In the genomic region with DNA sequence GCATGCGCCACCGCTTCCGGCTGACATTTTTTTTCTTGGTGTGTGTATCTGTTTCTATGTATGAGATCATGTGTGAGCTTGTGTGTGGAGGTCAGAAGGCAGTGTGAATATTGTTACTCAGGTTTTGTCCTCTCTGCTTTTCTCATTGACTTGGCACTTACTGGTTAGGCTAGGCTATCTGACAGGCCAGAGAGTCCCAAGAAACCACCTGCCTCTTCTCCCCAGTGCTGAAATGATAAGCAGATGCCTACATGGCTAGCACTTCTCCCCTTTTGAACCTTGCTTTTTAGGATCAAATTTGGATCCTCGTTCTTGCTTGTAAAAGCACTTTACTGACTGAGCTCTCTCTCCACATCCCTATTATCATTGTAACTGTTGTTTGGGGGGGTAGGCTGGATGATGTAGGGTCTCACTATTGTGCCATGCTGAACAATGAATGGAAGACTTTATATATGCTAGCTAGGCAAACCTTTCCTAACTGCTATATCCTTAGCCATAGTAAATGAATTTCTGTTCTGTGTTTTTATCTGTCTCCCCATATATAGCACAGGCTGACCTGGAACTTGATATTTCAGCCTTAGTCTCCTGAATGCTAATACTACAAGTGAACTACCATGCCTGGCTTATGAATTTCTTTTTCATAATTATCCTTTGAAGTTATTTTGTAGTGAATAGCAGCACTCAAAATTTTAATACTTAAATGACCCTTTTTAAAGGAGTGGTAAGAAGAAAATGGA, we compare ENCODE assay signal across 32 mouse cellular contexts. TPM values are rescaled to one million over a fixed set of nuclear protein-coding genes. Genes with fewer than 3 reads are reported as not detected.
DNase-seq lines count a peak whose midpoint lies in the region; ATAC-seq and TF ChIP-seq lines count a peak whose summit lies in the region.
"Had no signal": no experiment of that assay in that cellular context is flagged by ENCODE, and none has a peak within 500 bp of the region (broad histone marks: within the 10 kb centered on the region; RNA-seq: fewer than 3 reads in every experiment).

No protein-coding gene starts in this region.

- peak; percentile 4 to 29 for DNase-seq in spleen, postnatal 36 days (ENCODE audit: low spot score in 2 of 2)
- DNase-seq in spleen, adult 18-20 months, result no peak
- peak; percentile 45 to 55 (median 46) for DNase-seq in liver, embryonic 14.5 days (ENCODE audit: low read depth in 3 of 3, low spot score in 3 of 3)
- no peak for DNase-seq in kidney, adult 9 months
- no peak for DNase-seq in layer of hippocampus, adult 18-20 months (ENCODE audit: low spot score in 2 of 2)
- DNase-seq in cerebellum, postnatal 10 days, result no peak
- DNase-seq: adrenal gland, postnatal 25 days; cerebellum, adult 9-10 months; kidney, postnatal 14 days; lung, adult 2 months; lung, postnatal 10 days; right cerebral cortex, postnatal 25 days; thymus, adult 18-20 months; thymus, postnatal 25 days had no signal

- no peaks in the 10 kb centered on the region for H3K9me3 ChIP-seq in liver, embryonic 14.5 days (ENCODE audit: control insufficient read depth, low read length)
- H3K9me3 ChIP-seq: embryonic facial prominence, embryonic 10.5 days; embryonic facial prominence, embryonic 15.5 days; forebrain, embryonic 10.5 days; forebrain, embryonic 15.5 days; G1E; heart, embryonic 10.5 days; heart, embryonic 15.5 days; limb, embryonic 13.5 days; midbrain, embryonic 10.5 days; midbrain, embryonic 15.5 days; neural tube, embryonic 15.5 days had no signal

- TF ChIP-seq EP300 in liver, embryonic 14.5 days (IDR thresholded peaks at IDR 0.05; ENCODE audit: low read depth), result peak; percentile 78

- no peak overlapping the region for H3K4me3 ChIP-seq in liver, embryonic 14.5 days (ENCODE audit: insufficient read depth in 1 of 2, low read depth in 2 of 2, low read length in 2 of 2)
- H3K4me3 ChIP-seq: embryonic facial prominence, embryonic 10.5 days; embryonic facial prominence, embryonic 15.5 days; forebrain, embryonic 10.5 days; forebrain, embryonic 15.5 days; heart, embryonic 10.5 days; heart, embryonic 15.5 days; left cerebral cortex, adult 2 months; limb, embryonic 13.5 days; midbrain, embryonic 10.5 days; midbrain, embryonic 15.5 days; neural tube, embryonic 15.5 days had no signal

- H3K27me3 ChIP-seq in liver, embryonic 14.5 days (ENCODE audit: control insufficient read depth, insufficient read depth, low read length), result no peaks in the 10 kb centered on the region
- H3K27me3 ChIP-seq: embryonic facial prominence, embryonic 15.5 days; forebrain, embryonic 15.5 days; heart, embryonic 15.5 days; limb, embryonic 13.5 days; midbrain, embryonic 15.5 days; neural tube, embryonic 15.5 days had no signal

- H3K4me2 ChIP-seq in liver, embryonic 14.5 days (ENCODE audit: low read depth), result peak overlapping the region; percentile 54
- H3K4me2 ChIP-seq: embryonic facial prominence, embryonic 15.5 days; forebrain, embryonic 15.5 days; heart, embryonic 15.5 days; limb, embryonic 13.5 days; midbrain, embryonic 15.5 days; neural tube, embryonic 15.5 days had no signal

- peaks cover 18 to 22% of the 10 kb centered on the region in 2 experiments for H3K4me1 ChIP-seq in liver, embryonic 14.5 days (replicated peaks; ENCODE audit: control insufficient read depth in 2 of 2, insufficient read depth in 2 of 2, low read length in 1 of 2)
- H3K4me1 ChIP-seq: embryonic facial prominence, embryonic 10.5 days; embryonic facial prominence, embryonic 15.5 days; forebrain, embryonic 10.5 days; heart, embryonic 10.5 days; limb, embryonic 13.5 days; midbrain, embryonic 10.5 days; midbrain, embryonic 15.5 days had no signal

- H3K27ac ChIP-seq in liver, embryonic 14.5 days, result peak overlapping the region; percentile 62
- H3K27ac ChIP-seq: embryonic facial prominence, embryonic 10.5 days; embryonic facial prominence, embryonic 15.5 days; forebrain, embryonic 10.5 days; forebrain, embryonic 15.5 days; heart, embryonic 10.5 days; heart, embryonic 15.5 days; hindbrain, postnatal 0 days; left cerebral cortex, adult 2 months; limb, embryonic 13.5 days; macrophage; midbrain, embryonic 10.5 days; midbrain, embryonic 15.5 days; neural tube, embryonic 15.5 days; stomach, postnatal 0 days had no signal

- peak; percentile 94 for ATAC-seq in erythroid progenitor cell, adult 5-6 weeks (replicated peaks; ENCODE audit: low FRiP score, poor library complexity, severe bottlenecking)
- peak; percentile 87 for ATAC-seq in liver, embryonic 14.5 days (ENCODE audit: insufficient read depth)
- ATAC-seq in megakaryocyte-erythroid progenitor cell, adult 5-6 weeks (replicated peaks; ENCODE audit: low FRiP score, low TSS enrichment, poor library complexity, severe bottlenecking), result peak; percentile 98
- ATAC-seq: forebrain, embryonic 15.5 days; hindbrain, postnatal 0 days; intestine, embryonic 16.5 days; midbrain, embryonic 15.5 days had no signal

- WGBS in liver, embryonic 14.5 days (ENCODE audit: insufficient replicate concordance), result 67% methylated on average over 4 of the region's 4 CpGs

- TF ChIP-seq CTCF in liver, embryonic 14.5 days (IDR thresholded peaks at IDR 0.05; ENCODE audit: low read depth), result no peak

- H3K36me3 ChIP-seq in liver, embryonic 14.5 days (replicated peaks; ENCODE audit: control insufficient read depth, insufficient read depth, low read depth), result no peaks in the 10 kb centered on the region
- H3K36me3 ChIP-seq: embryonic facial prominence, embryonic 15.5 days; forebrain, embryonic 15.5 days; heart, embryonic 15.5 days; limb, embryonic 13.5 days; midbrain, embryonic 15.5 days; neural tube, embryonic 15.5 days had no signal

- peak overlapping the region; percentile 47 for H3K9ac ChIP-seq in liver, embryonic 14.5 days (replicated peaks)
- H3K9ac ChIP-seq: embryonic facial prominence, embryonic 15.5 days; forebrain, embryonic 15.5 days; heart, embryonic 15.5 days; limb, embryonic 13.5 days; midbrain, embryonic 15.5 days; neural tube, embryonic 15.5 days had no signal

RNA-seq across cellular contexts. Expression of a gene that starts 8.2 kb away (rescaled TPM):
- 18.9 and 23.8 TPM in 2 replicates for total RNA-seq in erythroid progenitor cell, adult 5-6 weeks (2015; ENCODE audit: low replicate concordance)
- 8.5 and 19.1 TPM in 2 replicates for total RNA-seq in erythroid progenitor cell, adult 5-6 weeks (2017; ENCODE audit: low replicate concordance)
- 15.1 and 21.5 TPM in 2 replicates for polyA plus RNA-seq in liver, embryonic 14.5 days (2012; rRNA removed)
- polyA plus RNA-seq in liver, embryonic 14.5 days (2014; fragmentation: Nextera tagmentation; extraction: Ambion mirVana), result 47.2 and 50.8 TPM in 2 replicates
- 50.3 and 57.1 TPM in 2 replicates for total RNA-seq in megakaryocyte-erythroid progenitor cell, adult 5-6 weeks (2014; fragmentation: Nextera tagmentation)
- total RNA-seq in megakaryocyte-erythroid progenitor cell, adult 5-6 weeks (2017), result 93.1 and 138 TPM in 2 replicates
- 10 to 100 TPM; 70.4 to 74.7 TPM for total RNA-seq in layer of hippocampus, adult 18-20 months (2021)

RNA-seq across cellular contexts. Expression of a gene that starts 9.1 kb away (rescaled TPM):
- total RNA-seq in erythroid progenitor cell, adult 5-6 weeks (2015; ENCODE audit: low replicate concordance), result 93.0 and 120 TPM in 2 replicates
- 115 and 117 TPM in 2 replicates for total RNA-seq in erythroid progenitor cell, adult 5-6 weeks (2017; ENCODE audit: low replicate concordance)
- 17.0 and 24.3 TPM in 2 replicates for polyA plus RNA-seq in liver, embryonic 14.5 days (2012; rRNA removed)
- polyA plus RNA-seq in liver, embryonic 14.5 days (2014; fragmentation: Nextera tagmentation; extraction: Ambion mirVana), result 39.8 and 43.9 TPM in 2 replicates
- total RNA-seq in megakaryocyte-erythroid progenitor cell, adult 5-6 weeks (2014; fragmentation: Nextera tagmentation), result 35.0 and 46.8 TPM in 2 replicates
- 50.5 and 53.1 TPM in 2 replicates for total RNA-seq in megakaryocyte-erythroid progenitor cell, adult 5-6 weeks (2017)
- total RNA-seq in layer of hippocampus, adult 18-20 months (2021), result 100 to 1,000 TPM; 373 to 390 TPM

RNA-seq across cellular contexts. Expression of a gene that starts 45.9 kb away (rescaled TPM):
- total RNA-seq in erythroid progenitor cell, adult 5-6 weeks (2015; ENCODE audit: low replicate concordance), result not detected in 2 replicates
- 0.77 TPM in 1 of 2 replicates, not detected in the other for total RNA-seq in erythroid progenitor cell, adult 5-6 weeks (2017; ENCODE audit: low replicate concordance)
- 0.29 and 0.42 TPM in 2 replicates for polyA plus RNA-seq in liver, embryonic 14.5 days (2012; rRNA removed)
- 0.24 and 0.43 TPM in 2 replicates for polyA plus RNA-seq in liver, embryonic 14.5 days (2014; fragmentation: Nextera tagmentation; extraction: Ambion mirVana)
- not detected in 2 replicates for total RNA-seq in megakaryocyte-erythroid progenitor cell, adult 5-6 weeks (2014; fragmentation: Nextera tagmentation)
- 0.05 TPM in 1 of 2 replicates, not detected in the other for total RNA-seq in megakaryocyte-erythroid progenitor cell, adult 5-6 weeks (2017)
- 100 to 1,000 TPM; 285 to 292 TPM for total RNA-seq in layer of hippocampus, adult 18-20 months (2021)
- total RNA-seq: G1E had no signal
- polyA plus RNA-seq: G1E, macrophage had no signal

Comparison
In these comparisons a context has a peak if more than half of its experiments do, and no peak if none do; other contexts are left out.
1. DNase-seq: peak in spleen, postnatal 36 days (2 of 2) and liver, embryonic 14.5 days (3 of 3); none in spleen, adult 18-20 months (0 of 2), kidney, adult 9 months (single experiment), layer of hippocampus, adult 18-20 months (0 of 2) and cerebellum, postnatal 10 days (0 of 2).
2. RNA of a gene that starts 45.9 kb away (total RNA-seq): 285 to 292 TPM in layer of hippocampus, adult 18-20 months; 0.05 TPM in megakaryocyte-erythroid progenitor cell, adult 5-6 weeks and 0.77 TPM in erythroid progenitor cell, adult 5-6 weeks; every median in the first group is over 100 times any median in the second.
3. Peak in every context shown above with its lines, with median percentiles within 50 percentile points of each other: ATAC-seq.